Mouse (Mus musculus) left cerebral cortex, adult 9 months (tissue): Measurements from ENCODE around the gene Kif26b.
A peak's percentile ranks its signal among the peaks of the same experiment; 100 is the strongest.

Experiments used
- DNase-seq, 2 experiments: peaks; one replicate each; pipeline ENCODE4 v3.0.0; 2022; ENCODE audit warnings: low spot score in 2 of 2

The Kif26b gene

GRCm38 (mm10) chr1:178590229-178591171, 61.6 kb downstream of the Kif26b start:
- no peak for DNase-seq

GRCm38 (mm10) chr1:178597113-178597512, 68.2 kb downstream of the Kif26b start:
- DNase-seq = no peak

- DNase-seq = no peak
Observed at GRCm38 (mm10) chr1:178597757-178598156, 68.8 kb downstream of the Kif26b start.

- DNase-seq = no peak
Observed at GRCm38 (mm10) chr1:178600851-178601569, 72.1 kb downstream of the Kif26b start.

GRCm38 (mm10) chr1:178609151-178609775, 80.3 kb downstream of the Kif26b start:
- DNase-seq = no peak

- DNase-seq = no peak
Observed at GRCm38 (mm10) chr1:178611512-178611911, 82.6 kb downstream of the Kif26b start.

- no peak for DNase-seq
Observed at GRCm38 (mm10) chr1:178621301-178621700, 92.4 kb downstream of the Kif26b start.

GRCm38 (mm10) chr1:178623889-178624288, 95.0 kb downstream of the Kif26b start:
- DNase-seq = peak in 1 of 2 experiments; percentile 38

GRCm38 (mm10) chr1:178626961-178627381, 98.0 kb downstream of the Kif26b start:
- no peak for DNase-seq

- no peak for DNase-seq
Observed at GRCm38 (mm10) chr1:178630042-178630441, 101.1 kb downstream of the Kif26b start.

- DNase-seq = no peak
Observed at GRCm38 (mm10) chr1:178631863-178632262, 102.9 kb downstream of the Kif26b start.

GRCm38 (mm10) chr1:178634359-178635085, 105.6 kb downstream of the Kif26b start:
- no peak for DNase-seq

GRCm38 (mm10) chr1:178635470-178635869, 106.5 kb downstream of the Kif26b start:
- no peak for DNase-seq

GRCm38 (mm10) chr1:178637293-178637692, 108.4 kb downstream of the Kif26b start:
- no peak for DNase-seq

GRCm38 (mm10) chr1:178639951-178640350, 111.0 kb downstream of the Kif26b start:
- DNase-seq = no peak

- peak; percentile 3 to 38 for DNase-seq
Observed at GRCm38 (mm10) chr1:178640719-178641455, 112.0 kb downstream of the Kif26b start.

GRCm38 (mm10) chr1:178641788-178642187, 112.9 kb downstream of the Kif26b start:
- DNase-seq = no peak

- no peak for DNase-seq
Observed at GRCm38 (mm10) chr1:178644954-178645353, 116.0 kb downstream of the Kif26b start.

- no peak for DNase-seq
Observed at GRCm38 (mm10) chr1:178646589-178646988, 117.7 kb downstream of the Kif26b start.

- DNase-seq = no peak
Observed at GRCm38 (mm10) chr1:178655525-178655924, 126.6 kb downstream of the Kif26b start.

- no peak for DNase-seq
Observed at GRCm38 (mm10) chr1:178661035-178661434, 132.1 kb downstream of the Kif26b start.
